Comparison of ENCODE assay signal across 18 mouse cellular contexts in the genomic region with DNA sequence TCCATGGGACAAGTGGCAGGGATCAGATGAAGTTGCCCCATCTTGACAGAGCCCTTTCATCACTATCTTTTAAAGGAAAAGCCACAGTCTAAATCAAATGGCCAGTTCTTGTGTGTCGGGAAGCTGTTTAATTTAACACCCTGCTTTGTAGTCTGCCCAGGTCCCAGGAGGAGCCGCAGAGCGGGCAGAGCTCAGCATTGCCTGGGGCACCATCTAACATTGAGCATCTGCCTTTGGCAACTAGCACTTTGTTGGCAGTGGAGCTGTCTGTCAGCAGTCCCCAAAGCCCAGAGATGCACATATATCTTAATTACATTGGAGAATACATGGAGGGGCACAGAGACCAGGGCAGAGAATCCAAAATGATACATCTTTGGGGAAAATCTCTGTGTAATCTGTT.
DNase-seq lines count a peak whose midpoint lies in the region; ATAC-seq lines count a peak whose summit lies in the region.
"Had no signal": no experiment of that assay in that cellular context is flagged by ENCODE, and none has a peak within 500 bp of the region (broad histone marks: within the 10 kb centered on the region; RNA-seq: fewer than 3 reads in every experiment).

No protein-coding gene starts in this region.

- no peak for DNase-seq in forebrain, embryonic 10.5 days (ENCODE audit: extremely low spot score, low spot score)
- no peak for DNase-seq in neural tube, embryonic 10.5 days (ENCODE audit: extremely low spot score, low spot score)
- peak; percentile 84 for DNase-seq in midbrain, embryonic 14.5 days
- DNase-seq in layer of hippocampus, postnatal 25 days (ENCODE audit: extremely low spot score in 1 of 2, low spot score in 1 of 2): no peak
- no peak for DNase-seq in cerebellum, postnatal 36 days
- DNase-seq: cerebellum, adult 8-10 months; gastrocnemius, postnatal 25 days; heart, postnatal 10 days; kidney, adult 2 months; kidney, postnatal 10 days; lung, adult 18-20 months; lung, postnatal 14 days had no signal

- no peak overlapping the region for H3K4me3 ChIP-seq in forebrain, embryonic 16.5 days (replicated peaks; ENCODE audit: low read length)
- H3K4me3 ChIP-seq in forebrain, embryonic 10.5 days: no peak overlapping the region
- no peak overlapping the region for H3K4me3 ChIP-seq in neural tube, embryonic 13.5 days
- no peak overlapping the region for H3K4me3 ChIP-seq in midbrain, embryonic 14.5 days (replicated peaks; ENCODE audit: low read depth, low read length)
- H3K4me3 ChIP-seq: megakaryocyte, embryonic 14.5 days; myocyte had no signal

- H3K27ac ChIP-seq in forebrain, embryonic 16.5 days (ENCODE audit: low read length): no peak overlapping the region
- no peak overlapping the region for H3K27ac ChIP-seq in forebrain, embryonic 10.5 days
- peak overlapping the region; percentile 67 for H3K27ac ChIP-seq in neural tube, embryonic 13.5 days (replicated peaks)
- no peak overlapping the region for H3K27ac ChIP-seq in midbrain, embryonic 14.5 days (replicated peaks; ENCODE audit: low read depth, low read length)
- H3K27ac ChIP-seq: stomach, postnatal 0 days had no signal

- H3K27me3 ChIP-seq in forebrain, embryonic 16.5 days (replicated peaks; ENCODE audit: control insufficient read depth, insufficient read depth, low read length): no peaks in the 10 kb centered on the region
- H3K27me3 ChIP-seq in forebrain, embryonic 10.5 days (ENCODE audit: poor library complexity, severe bottlenecking): no peaks in the 10 kb centered on the region
- no peaks in the 10 kb centered on the region for H3K27me3 ChIP-seq in neural tube, embryonic 13.5 days
- H3K27me3 ChIP-seq in midbrain, embryonic 14.5 days (ENCODE audit: control insufficient read depth, insufficient read depth, low read length): no peaks in the 10 kb centered on the region

- H3K36me3 ChIP-seq in forebrain, embryonic 16.5 days (ENCODE audit: control insufficient read depth, insufficient read depth): no peaks in the 10 kb centered on the region
- H3K36me3 ChIP-seq in forebrain, embryonic 10.5 days (replicated peaks): no peaks in the 10 kb centered on the region
- H3K36me3 ChIP-seq in neural tube, embryonic 13.5 days: no peaks in the 10 kb centered on the region
- no peaks in the 10 kb centered on the region for H3K36me3 ChIP-seq in midbrain, embryonic 14.5 days (ENCODE audit: control insufficient read depth, insufficient read depth, low read length)

- H3K9me3 ChIP-seq in forebrain, embryonic 16.5 days (ENCODE audit: control insufficient read depth, low read length): no peaks in the 10 kb centered on the region
- no peaks in the 10 kb centered on the region for H3K9me3 ChIP-seq in forebrain, embryonic 10.5 days
- no peaks in the 10 kb centered on the region for H3K9me3 ChIP-seq in neural tube, embryonic 13.5 days
- H3K9me3 ChIP-seq in midbrain, embryonic 14.5 days (ENCODE audit: control insufficient read depth, low read length): no peaks in the 10 kb centered on the region
- H3K9me3 ChIP-seq: megakaryocyte, embryonic 14.5 days had no signal

- H3K4me2 ChIP-seq in forebrain, embryonic 16.5 days (ENCODE audit: low read length): no peak overlapping the region
- H3K4me2 ChIP-seq in neural tube, embryonic 13.5 days: no peak overlapping the region
- no peak overlapping the region for H3K4me2 ChIP-seq in midbrain, embryonic 14.5 days (ENCODE audit: low read length)
- H3K4me2 ChIP-seq: liver, embryonic 11.5 days had no signal

- WGBS in forebrain, embryonic 16.5 days: 21% methylated on average over 3 of the region's 3 CpGs
- WGBS in forebrain, embryonic 10.5 days: 68% methylated on average over 3 of the region's 3 CpGs
- WGBS in neural tube, embryonic 13.5 days: 23% methylated on average over 3 of the region's 3 CpGs
- WGBS in midbrain, embryonic 14.5 days: 14% methylated on average over 3 of the region's 3 CpGs

- no peak overlapping the region for H3K9ac ChIP-seq in forebrain, embryonic 16.5 days (replicated peaks; ENCODE audit: low read depth, low read length)
- H3K9ac ChIP-seq in neural tube, embryonic 13.5 days: no peak overlapping the region
- H3K9ac ChIP-seq in midbrain, embryonic 14.5 days (replicated peaks; ENCODE audit: low read length): no peak overlapping the region

- H3K4me1 ChIP-seq in forebrain, embryonic 16.5 days (replicated peaks; ENCODE audit: control insufficient read depth, insufficient read depth, low read length): peaks cover 4% of the 10 kb centered on the region
- peaks cover 23% of the 10 kb centered on the region for H3K4me1 ChIP-seq in forebrain, embryonic 10.5 days
- H3K4me1 ChIP-seq in neural tube, embryonic 13.5 days (replicated peaks): peaks cover 29% of the 10 kb centered on the region
- H3K4me1 ChIP-seq in midbrain, embryonic 14.5 days (ENCODE audit: control insufficient read depth, insufficient read depth, low read length): peaks cover 27% of the 10 kb centered on the region
- H3K4me1 ChIP-seq: megakaryocyte, embryonic 14.5 days had no signal

- peak; percentile 67; the same call in 1 of the 2 replicates for ATAC-seq in forebrain, embryonic 16.5 days
- peak; percentile 67; the same call in 1 of the 2 replicates for ATAC-seq in neural tube, embryonic 13.5 days (ENCODE audit: low read depth)
- ATAC-seq in midbrain, embryonic 14.5 days (ENCODE audit: low FRiP score, low TSS enrichment): peak; percentile 53; the same call in 1 of the 2 replicates
